Mouse (Mus musculus): ENCODE data around the gene Eps8.

DNA sequence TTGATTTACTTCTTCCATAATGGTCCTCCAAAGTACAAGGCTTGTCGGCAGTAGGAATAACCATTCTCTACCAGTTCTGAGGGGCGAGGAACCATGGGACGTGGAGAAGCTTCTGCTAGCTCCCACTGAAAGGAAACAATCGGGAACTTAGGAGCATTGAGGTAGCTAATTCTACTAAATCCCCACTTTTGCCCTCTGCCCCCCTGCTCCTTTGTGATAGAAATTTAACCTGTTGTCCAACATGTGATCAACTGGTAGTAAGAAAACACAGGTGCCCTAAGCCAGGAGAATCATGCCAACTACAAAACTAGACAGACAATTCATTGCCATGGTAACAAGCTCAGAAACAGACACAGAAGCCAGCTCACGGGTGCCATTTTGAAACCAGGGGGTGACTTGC, 71.6 kb downstream of the Eps8 start:
- TF ChIP-seq HCFC1 (IDR thresholded peaks at IDR 0.05; ENCODE audit: borderline replicate concordance, insufficient read depth, low read length) (no peak), CHD2 (IDR thresholded peaks at IDR 0.05; ENCODE audit: low read depth, low read length) (no peak), ZNF384 (IDR thresholded peaks at IDR 0.05; ENCODE audit: low read depth, low read length) (no peak), ZC3H11A (IDR thresholded peaks at IDR 0.05; ENCODE audit: borderline replicate concordance, low read depth, low read length) (no peak), MAFK (IDR thresholded peaks at IDR 0.05; ENCODE audit: insufficient read depth, low read depth, low read length) (no peak)

Data from ES-E14 (cell line).